Mouse (Mus musculus): ENCODE measurements around the gene Nsf.

GRCm38 (mm10) chr11:103956866-103957265 is 3.0 kb upstream of the Nsf start:
- no peak for TF ChIP-seq CTCF (IDR thresholded peaks at IDR 0.05; ENCODE audit: borderline replicate concordance, extremely low read depth, insufficient read depth, insufficient read length)
- TF ChIP-seq POLR2A (IDR thresholded peaks at IDR 0.05; ENCODE audit: borderline replicate concordance, extremely low read depth, insufficient read depth, insufficient read length, poor library complexity, severe bottlenecking) = no peak

Data from brain, embryonic 14.5 days (tissue).